Mouse (Mus musculus): Measurements from ENCODE around the gene Tspan15.

- TF ChIP-seq CTCF (IDR thresholded peaks at IDR 0.05) = no peak
- TF ChIP-seq EP300 (IDR thresholded peaks at IDR 0.05) = peak; percentile 91
Measured at GRCm38 (mm10) chr10:62242358-62242757, 11.3 kb upstream of the Tspan15 start.
